Mouse (Mus musculus): ENCODE data around the gene Fthl17c.
"Not testable (repeated sequence)": the region's sequence is repeated elsewhere in the genome, so short reads cannot be mapped to it uniquely, and the experiment has no call there.

The Fthl17c gene

DNA sequence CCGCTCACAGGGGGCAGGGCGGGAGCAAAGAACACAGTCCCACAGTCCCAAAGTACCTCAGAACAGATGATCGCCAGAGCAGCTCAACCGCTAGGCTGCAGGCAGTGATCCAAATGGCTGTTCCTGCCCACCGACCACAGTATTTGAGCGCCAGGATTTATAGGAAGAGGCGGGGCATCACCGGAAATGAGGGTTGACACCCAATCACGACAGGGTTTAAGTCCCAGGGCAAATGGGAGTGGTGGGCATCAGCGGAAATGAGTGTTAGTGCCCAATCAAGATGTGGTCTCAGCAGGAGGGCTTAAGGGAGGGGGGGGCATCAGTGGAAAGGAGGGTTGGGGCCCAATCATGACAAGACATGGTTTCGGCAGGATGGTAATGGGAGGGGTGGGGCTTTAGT is at the start of gene Fthl17c:
Fthl17c (minus strand) TSS at position 101 of the 400 bp plus-strand sequence.
- not testable (repeated sequence) for DNase-seq

DNA sequence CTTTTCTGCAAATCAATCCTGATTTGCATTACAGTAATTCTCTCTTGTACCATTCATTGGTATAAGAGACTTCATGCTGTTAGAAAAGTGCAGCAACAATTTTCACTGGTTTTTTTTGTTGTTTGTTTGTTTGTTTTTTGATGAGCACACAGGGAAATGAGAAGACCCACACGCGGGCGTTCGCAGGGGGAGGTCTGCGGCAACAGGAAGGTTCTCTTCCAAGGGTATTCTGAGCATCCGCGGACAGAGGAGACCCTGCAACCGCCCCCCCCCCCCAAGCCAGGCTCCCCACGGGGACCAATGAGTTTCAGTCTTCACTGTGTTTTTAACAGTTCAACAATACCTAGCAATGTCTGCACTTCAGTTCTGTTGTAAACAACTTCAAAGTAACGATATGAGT is 43.1 kb upstream of the Fthl17c start:
- DNase-seq, result no peak

DNA sequence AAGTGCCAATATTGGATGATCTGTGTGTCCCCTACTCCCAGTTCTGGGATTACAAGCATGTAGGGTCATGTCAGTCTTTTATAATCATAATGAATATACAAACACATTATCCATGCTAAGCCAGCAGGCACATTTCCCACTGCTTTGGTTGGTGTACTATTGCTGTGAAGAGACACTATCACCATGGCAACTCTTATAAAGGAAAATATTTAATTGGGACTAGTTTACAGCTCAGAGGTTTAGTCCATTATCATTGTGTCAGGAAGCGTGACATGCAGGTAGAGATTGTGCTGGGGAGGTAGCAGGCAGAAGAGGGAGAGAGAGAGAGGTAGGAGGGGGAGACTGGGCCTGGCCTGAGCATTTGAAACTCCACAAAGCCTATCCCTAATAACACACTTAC is 39.7 kb upstream of the Fthl17c start:
- DNase-seq, result no peak

DNA sequence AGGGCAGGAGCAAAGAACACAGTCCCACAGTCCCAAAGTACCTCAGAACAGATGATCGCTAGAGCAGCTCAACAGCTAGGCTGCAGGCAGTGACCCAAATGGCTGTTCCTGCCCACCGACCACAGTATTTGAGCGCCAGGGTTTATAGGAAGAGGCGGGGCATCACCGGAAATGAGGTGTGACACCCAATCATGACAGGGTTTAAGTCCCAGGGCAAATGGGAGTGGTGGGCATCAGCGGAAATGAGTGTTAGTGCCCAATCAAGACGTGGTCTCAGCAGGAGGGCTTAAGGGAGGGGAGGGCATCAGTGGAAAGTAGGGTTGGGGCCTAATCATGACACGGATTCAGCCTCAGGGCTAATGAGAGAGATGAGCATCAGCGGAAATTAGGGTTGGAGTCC is 10.3 kb upstream of the Fthl17c start, which contains the start of gene Fthl17d:
Fthl17d (minus strand) TSS at position 101 of the 400 bp plus-strand sequence.
- not testable (repeated sequence) for DNase-seq

DNA sequence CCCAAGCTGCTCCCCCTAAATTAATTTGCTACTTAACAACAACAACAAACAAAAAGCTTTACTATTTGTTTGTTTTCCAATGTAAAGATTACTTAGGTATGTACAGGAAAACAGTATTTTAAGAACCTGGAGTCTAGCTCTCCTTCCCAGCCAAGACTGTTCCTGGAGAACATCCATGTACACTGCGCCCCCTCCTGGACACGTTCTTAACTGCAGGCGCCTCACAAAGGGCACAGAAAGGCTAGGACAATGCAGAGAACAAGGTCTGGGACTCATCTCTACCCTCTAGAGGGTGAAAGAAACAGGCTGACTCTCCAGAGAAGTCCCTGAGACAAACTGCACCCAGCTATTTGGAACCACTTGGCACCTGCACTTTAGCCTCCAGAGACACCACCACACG is 11.7 kb downstream of the Fthl17c start:
- DNase-seq, result not testable (repeated sequence)

DNA sequence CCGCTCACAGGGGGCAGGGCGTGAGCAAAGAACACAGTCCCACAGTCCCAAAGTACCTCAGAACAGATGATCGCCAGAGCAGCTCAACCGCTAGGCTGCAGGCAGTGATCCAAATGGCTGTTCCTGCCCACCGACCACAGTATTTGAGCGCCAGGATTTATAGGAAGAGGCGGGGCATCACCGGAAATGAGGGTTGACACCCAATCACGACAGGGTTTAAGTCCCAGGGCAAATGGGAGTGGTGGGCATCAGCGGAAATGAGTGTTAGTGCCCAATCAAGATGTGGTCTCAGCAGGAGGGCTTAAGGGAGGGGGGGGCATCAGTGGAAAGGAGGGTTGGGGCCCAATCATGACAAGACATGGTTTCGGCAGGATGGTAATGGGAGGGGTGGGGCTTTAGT is 13.5 kb downstream of the Fthl17c start, which contains the start of gene Fthl17b:
Fthl17b (minus strand) TSS at position 101 of the 400 bp plus-strand sequence.
- DNase-seq, result not testable (repeated sequence)

DNA sequence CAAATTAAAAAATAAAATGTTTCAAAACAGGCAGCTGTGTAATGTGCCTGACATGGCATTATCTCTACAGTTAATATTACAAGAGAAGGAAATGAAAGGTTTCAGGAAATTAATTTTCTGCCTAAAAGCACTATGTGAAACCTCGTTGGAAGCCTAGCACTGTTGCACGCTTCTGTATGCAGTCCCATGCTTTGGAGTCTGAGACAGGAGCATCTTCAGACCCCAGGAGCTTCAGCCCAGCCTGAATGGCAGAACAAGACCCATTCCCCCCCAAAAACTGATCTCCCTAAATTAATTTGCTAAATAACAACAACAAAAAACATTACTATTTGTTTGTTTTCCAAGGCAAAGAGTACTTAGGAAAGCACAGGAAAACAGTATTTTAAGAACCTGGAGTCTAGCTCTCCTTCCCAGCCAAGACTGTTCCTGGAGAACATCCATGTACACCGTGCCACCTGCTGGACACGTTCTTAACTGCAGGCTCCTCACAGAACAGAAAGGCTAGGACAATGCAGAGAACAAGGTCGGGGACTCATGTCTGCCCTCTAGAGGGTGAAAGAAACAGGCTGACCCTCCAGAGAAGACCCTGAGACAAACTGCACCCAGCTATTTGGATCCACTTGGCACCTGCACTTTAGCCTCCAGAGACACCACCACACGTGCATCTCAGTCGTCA is 28.1 kb downstream of the Fthl17c start:
- DNase-seq, result peak; percentile 79 to 81

DNA sequence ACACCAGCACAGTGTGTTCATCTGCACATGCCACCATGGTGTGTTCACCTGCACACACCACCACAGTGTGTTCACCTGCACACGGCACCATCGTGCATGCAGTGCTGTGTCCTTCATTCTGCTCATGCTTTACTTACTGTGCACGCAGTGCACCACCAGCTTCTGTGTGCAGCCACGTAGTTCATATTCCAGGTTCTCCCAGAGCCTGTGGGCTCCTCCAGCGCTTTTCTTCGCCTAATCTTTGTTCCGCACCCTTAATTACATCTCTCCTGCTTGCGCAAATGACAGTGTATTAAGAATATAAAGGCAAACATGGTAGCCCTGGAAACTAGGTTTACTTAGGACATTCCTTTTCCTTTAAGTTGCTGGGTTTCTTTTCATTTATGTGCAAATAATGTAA is 32.3 kb downstream of the Fthl17c start:
- DNase-seq, result no peak

DNA sequence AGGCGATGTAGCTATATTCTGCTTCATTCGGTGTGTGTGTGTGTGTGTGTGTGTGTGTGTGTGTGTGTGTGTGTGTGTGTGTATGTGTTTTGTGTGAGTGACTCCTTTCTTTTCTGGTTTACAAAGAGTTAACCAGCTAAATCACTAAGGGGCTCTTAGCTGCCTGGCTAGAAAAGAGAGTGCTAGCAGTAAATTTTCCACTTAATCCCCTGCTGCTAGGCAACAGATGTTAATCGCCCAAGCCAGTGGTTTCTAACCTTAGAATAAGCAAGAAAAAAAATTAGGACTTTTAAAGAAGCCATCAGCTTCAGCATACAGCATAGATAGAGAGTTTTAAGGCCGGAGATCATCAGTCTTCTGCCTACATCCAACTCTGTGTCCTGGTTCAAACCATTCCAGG is 49.1 kb downstream of the Fthl17c start:
- DNase-seq, result no peak

Data from cerebellum, adult 18-20 months (tissue).